Mouse (Mus musculus) midbrain, postnatal 0 days (tissue): ENCODE results near the gene Tmigd3. TPM values are rescaled to one million over a fixed set of nuclear protein-coding genes. Genes with fewer than 3 reads are reported as not detected.

Experiments
- ATAC-seq: fragments of 200-750 bp; cut with Nextera tagmentation; 2 replicates; pipeline ENCODE4 v1.8.0; 2017; ENCODE audit warnings: moderate number of reproducible peaks, mild to moderate bottlenecking, moderate TSS enrichment, moderate library complexity; ENCODE audit not compliant: low FRiP score
- DNase-seq: peaks from one replicate; pipeline ENCODE4 v3.0.0-alpha.2; 2015; ENCODE audit warnings: low spot score
- H3K27ac ChIP-seq: fragments of 300-500 bp; sonication (generic); 2 replicates; pipeline ENCODE4 v1.5.1; 2014; ENCODE audit warnings: low read depth, mild to moderate bottlenecking, low read length, mixed read lengths
- H3K27me3 ChIP-seq: fragments of 300-500 bp; sonication (generic); 2 replicates; pipeline ENCODE4 v1.6.1; 2014; ENCODE audit warnings: low read length, control low read depth, mixed read lengths; ENCODE audit not compliant: insufficient read depth
- H3K36me3 ChIP-seq: fragments of 300-500 bp; sonication (generic); 2 replicates; pipeline ENCODE4 v1.6.1; 2014; ENCODE audit warnings: low read length, control low read depth, mixed read lengths; ENCODE audit not compliant: insufficient read depth
- H3K4me1 ChIP-seq: fragments of 300-500 bp; sonication (generic); 2 replicates; pipeline ENCODE4 v1.6.1; 2014; ENCODE audit warnings: mild to moderate bottlenecking, control low read depth, antibody characterized with exemption, low read length, mixed read lengths; ENCODE audit not compliant: insufficient read depth
- H3K4me2 ChIP-seq: fragments of 300-500 bp; sonication (generic); 2 replicates; pipeline ENCODE4 v1.6.1; 2014; ENCODE audit warnings: low read depth, mild to moderate bottlenecking, low read length, mixed read lengths; ENCODE audit not compliant: poor library complexity, severe bottlenecking
- H3K4me3 ChIP-seq: fragments of 300-500 bp; sonication (generic); 2 replicates; pipeline ENCODE4 v1.5.1; 2014; ENCODE audit warnings: low read depth, mild to moderate bottlenecking, low read length, moderate library complexity
- H3K9ac ChIP-seq: fragments of 300-500 bp; sonication (generic); replicated peaks from 2 replicates; pipeline ENCODE4 v1.6.1; 2014; ENCODE audit warnings: mild to moderate bottlenecking, low read length, moderate library complexity, mixed read lengths; ENCODE audit not compliant: poor library complexity, severe bottlenecking
- H3K9me3 ChIP-seq: fragments of 300-500 bp; sonication (generic); 2 replicates; pipeline ENCODE4 v1.6.1; 2016; ENCODE audit warnings: low read length, control low read depth
- CTCF ChIP-seq: IDR thresholded peaks from 2 replicates; pipeline ENCODE4 v1.5.1; 2016; ENCODE audit warnings: antibody characterized with exemption, mild to moderate bottlenecking
- WGBS: fragments of 180-500 bp; shearing (Covaris S2); extraction: QIAGEN DNeasy Blood & Tissue Kit; methylation state at CpG from one replicate; pipeline ENCODE4 v1.1.7; 2014; 5-methylcytosine and 5-hydroxymethylcytosine counted together
- polyA plus RNA-seq: library from polyadenylated mRNA; unstranded; fragments of >200 nt; fragmentation: Nextera tagmentation; extraction: Ambion mirVana; gene quantifications from 2 replicates; pipeline ENCODE4 v1.2.1, GENCODE M21; 2015
- total RNA-seq: library from RNA; depleted of rRNA; stranded (reverse); fragments of >200 nt; gene quantifications from 2 replicates; pipeline ENCODE4 v1.2.3, GENCODE M21; 2014

The Tmigd3 gene
- total and polyA plus RNA-seq, 2 experiments from 2014 or later = not detected

GRCm38 (mm10) chr3:105831584-105831983, 39.1 kb upstream of the Tmigd3 start:
- Histone ChIP-seq H3K4me3 (no peak overlapping the region), H3K9ac (no peak overlapping the region), H3K27me3 (no peaks in the 10 kb centered on the region), H3K27ac (no peak overlapping the region), H3K9me3 (no peaks in the 10 kb centered on the region), H3K4me2 (no peak overlapping the region), H3K4me1 (no peaks in the 10 kb centered on the region), H3K36me3 (no peaks in the 10 kb centered on the region)
- DNase-seq (no peak), ATAC-seq (no peak)
- WGBS = 96% methylated on average over 3 of the region's 3 CpGs
- no peak for TF ChIP-seq CTCF

- ATAC-seq = no peak
- Histone ChIP-seq H3K27ac (no peak overlapping the region), H3K27me3 (no peaks in the 10 kb centered on the region), H3K4me3 (no peak overlapping the region), H3K9ac (no peak overlapping the region), H3K36me3 (no peaks in the 10 kb centered on the region), H3K4me1 (no peaks in the 10 kb centered on the region), H3K4me2 (no peak overlapping the region), H3K9me3 (no peaks in the 10 kb centered on the region)
- no peak for TF ChIP-seq CTCF
- DNase-seq = no peak
- 57% methylated on average over 3 of the region's 3 CpGs for WGBS
Observed at GRCm38 (mm10) chr3:105835875-105836274, 34.8 kb upstream of the Tmigd3 start.

GRCm38 (mm10) chr3:105836883-105837282, 33.8 kb upstream of the Tmigd3 start:
- no peak overlapping the region for H3K4me2 ChIP-seq
- no peaks in the 10 kb centered on the region for H3K9me3 ChIP-seq
- no peak overlapping the region for H3K4me3 ChIP-seq
- H3K27me3 ChIP-seq = no peaks in the 10 kb centered on the region
- no peaks in the 10 kb centered on the region for H3K36me3 ChIP-seq
- H3K4me1 ChIP-seq = no peaks in the 10 kb centered on the region
- no peak overlapping the region for H3K27ac ChIP-seq
- ATAC-seq (no peak), DNase-seq (no peak)
- no peak overlapping the region for H3K9ac ChIP-seq
- TF ChIP-seq CTCF = no peak
- 88% methylated on average over 3 of the region's 3 CpGs for WGBS

- no peaks in the 10 kb centered on the region for H3K9me3 ChIP-seq
- ATAC-seq (no peak), DNase-seq (no peak)
- no peak for TF ChIP-seq CTCF
- no peaks in the 10 kb centered on the region for H3K36me3 ChIP-seq
- H3K4me1 ChIP-seq = no peaks in the 10 kb centered on the region
- H3K4me2 ChIP-seq = no peak overlapping the region
- H3K27ac ChIP-seq = no peak overlapping the region
- H3K27me3 ChIP-seq = no peaks in the 10 kb centered on the region
- no peak overlapping the region for H3K9ac ChIP-seq
- WGBS = 84% methylated on average over 3 of the region's 3 CpGs
- H3K4me3 ChIP-seq = no peak overlapping the region
Observed at GRCm38 (mm10) chr3:105838655-105839054, 32.0 kb upstream of the Tmigd3 start.

- no peak for TF ChIP-seq CTCF
- DNase-seq (no peak), ATAC-seq (no peak)
- Histone ChIP-seq H3K4me3 (no peak overlapping the region), H3K27ac (no peak overlapping the region), H3K9me3 (no peaks in the 10 kb centered on the region), H3K27me3 (no peaks in the 10 kb centered on the region), H3K9ac (no peak overlapping the region), H3K4me1 (no peaks in the 10 kb centered on the region), H3K36me3 (no peaks in the 10 kb centered on the region), H3K4me2 (no peak overlapping the region)
- WGBS = 89% methylated on average over 4 of the region's 4 CpGs
Observed at GRCm38 (mm10) chr3:105839836-105840235, 30.9 kb upstream of the Tmigd3 start.

- H3K9me3 ChIP-seq = no peaks in the 10 kb centered on the region
- H3K36me3 ChIP-seq = no peaks in the 10 kb centered on the region
- H3K27ac ChIP-seq = no peak overlapping the region
- no peak overlapping the region for H3K9ac ChIP-seq
- no peak overlapping the region for H3K4me3 ChIP-seq
- WGBS = 82% methylated on average over 7 of the region's 7 CpGs
- no peak for ATAC-seq
- H3K4me1 ChIP-seq = no peaks in the 10 kb centered on the region
- no peaks in the 10 kb centered on the region for H3K27me3 ChIP-seq
- TF ChIP-seq CTCF = no peak
- DNase-seq = no peak
- H3K4me2 ChIP-seq = no peak overlapping the region
Observed at GRCm38 (mm10) chr3:105846294-105847069, 24.2 kb upstream of the Tmigd3 start.
